Mouse (Mus musculus) macrophage (primary cell): Measurements from ENCODE around the gene Cfap77. TPM values are rescaled to one million over a fixed set of nuclear protein-coding genes. Genes with fewer than 3 reads are reported as not detected.

Experiments
- H3K27ac ChIP-seq: fragments of 350-480 bp; formaldehyde crosslinking; 2 replicates; pipeline ENCODE4 v1.9.0; 2021
- H3K36me3 ChIP-seq: fragments of 350-480 bp; formaldehyde crosslinking; 2 replicates; pipeline ENCODE4 v1.9.0; 2021; ENCODE audit errors: inconsistent target
- H3K4me3 ChIP-seq: fragments of 350-480 bp; formaldehyde crosslinking; 2 replicates; pipeline ENCODE4 v1.9.0; 2021; ENCODE audit errors: inconsistent target
- H3K79me2 ChIP-seq: fragments of 350-480 bp; formaldehyde crosslinking; 2 replicates; pipeline ENCODE4 v1.9.0; 2021; ENCODE audit errors: inconsistent target
- WGBS: methylation state at CpG from one replicate; pipeline ENCODE4 v1.1.7; 2026; ENCODE audit warnings: inconsistent platforms; ENCODE audit not compliant: missing documents; 5-methylcytosine and 5-hydroxymethylcytosine counted together
- polyA plus RNA-seq: library from polyadenylated mRNA; stranded (reverse); fragments of 250-400 nt; gene quantifications from 3 replicates; pipeline ENCODE4 v1.2.4, GENCODE M21; 2018; ENCODE audit warnings: inconsistent platforms

The Cfap77 gene
- polyA plus RNA-seq, 1 experiment from 2014 or later, result not detected

GRCm38 (mm10) chr2:28956874-28957273, 98.0 kb downstream of the Cfap77 start:
- Histone ChIP-seq H3K36me3 (no peaks in the 10 kb centered on the region), H3K79me2 (no peaks in the 10 kb centered on the region), H3K27ac (no peak overlapping the region), H3K4me3 (no peak overlapping the region)
- 87% methylated on average over 4 of the region's 4 CpGs for WGBS

DNA sequence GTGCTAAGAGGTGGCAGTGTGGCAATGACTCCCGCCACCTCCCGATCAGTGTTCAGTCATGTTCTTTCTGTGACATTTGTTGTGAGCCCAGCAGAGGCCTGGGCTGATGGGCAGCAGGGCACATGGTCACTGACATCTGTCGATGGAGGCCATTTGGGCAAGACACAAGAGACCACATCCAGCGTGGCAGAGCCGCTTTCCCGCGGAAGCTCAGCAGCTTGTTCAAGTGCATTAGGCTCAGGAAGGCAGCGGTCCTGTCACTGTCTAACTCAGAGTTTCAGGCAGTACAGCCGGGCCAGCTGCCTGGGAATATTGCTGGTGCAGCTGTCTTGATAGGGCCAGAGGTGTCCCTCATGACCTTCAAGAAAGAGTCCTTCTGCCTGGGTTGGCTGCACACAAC, 100.3 kb downstream of the Cfap77 start:
- Histone ChIP-seq H3K36me3 (no peaks in the 10 kb centered on the region), H3K79me2 (no peaks in the 10 kb centered on the region), H3K4me3 (no peak overlapping the region), H3K27ac (no peak overlapping the region)
- WGBS, result 93% methylated on average over 9 of the region's 9 CpGs

DNA sequence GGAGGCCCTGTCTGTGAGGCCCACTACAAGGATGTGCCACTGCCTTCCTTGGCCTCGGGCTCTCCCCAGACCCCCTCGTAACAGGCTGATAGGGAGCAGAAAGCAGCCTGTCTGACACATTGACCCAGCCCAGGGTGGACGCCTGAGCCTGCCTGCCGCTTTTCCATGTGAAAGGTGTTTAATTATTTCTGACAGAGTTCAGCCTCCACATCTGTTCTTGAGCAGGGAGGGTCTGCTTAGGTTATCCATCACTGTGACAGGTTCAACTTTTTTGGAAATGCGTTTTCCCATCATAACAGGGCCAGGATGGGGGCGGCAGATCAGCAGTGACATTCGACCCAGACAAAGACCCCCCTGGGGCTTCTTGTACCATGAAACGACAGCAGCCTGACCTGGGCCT, 101.9 kb downstream of the Cfap77 start:
- Histone ChIP-seq H3K4me3 (no peak overlapping the region), H3K36me3 (no peaks in the 10 kb centered on the region), H3K79me2 (no peaks in the 10 kb centered on the region), H3K27ac (no peak overlapping the region)
- 89% methylated on average over 7 of the region's 8 CpGs for WGBS

GRCm38 (mm10) chr2:28946312-28946711, 108.6 kb downstream of the Cfap77 start:
- WGBS, result 84% methylated on average over 3 of the region's 3 CpGs
- Histone ChIP-seq H3K79me2 (no peaks in the 10 kb centered on the region), H3K27ac (no peak overlapping the region), H3K4me3 (no peak overlapping the region), H3K36me3 (no peaks in the 10 kb centered on the region)

DNA sequence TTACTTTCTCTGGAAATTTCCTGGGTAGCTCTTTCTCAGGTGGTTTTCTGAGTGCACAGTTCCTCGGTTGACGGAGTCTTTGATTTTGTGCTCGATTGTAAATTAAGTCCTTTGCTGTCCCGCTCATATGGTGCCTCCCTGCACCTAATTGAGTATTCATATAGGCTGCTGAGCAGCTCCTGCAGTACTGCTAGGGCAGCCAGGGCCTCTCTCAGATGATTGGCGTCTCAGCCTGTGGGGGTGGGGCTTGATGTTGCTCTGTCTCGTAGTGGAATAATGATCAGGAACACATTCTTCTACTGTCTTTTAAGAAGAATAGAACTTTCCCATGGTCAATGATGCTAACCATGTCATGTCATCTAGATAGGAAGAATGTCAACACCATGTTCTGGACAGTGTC, 109.5 kb downstream of the Cfap77 start:
- WGBS, result 77% methylated on average over 6 of the region's 6 CpGs
- H3K36me3 ChIP-seq, result no peaks in the 10 kb centered on the region
- no peak overlapping the region for H3K4me3 ChIP-seq

DNA sequence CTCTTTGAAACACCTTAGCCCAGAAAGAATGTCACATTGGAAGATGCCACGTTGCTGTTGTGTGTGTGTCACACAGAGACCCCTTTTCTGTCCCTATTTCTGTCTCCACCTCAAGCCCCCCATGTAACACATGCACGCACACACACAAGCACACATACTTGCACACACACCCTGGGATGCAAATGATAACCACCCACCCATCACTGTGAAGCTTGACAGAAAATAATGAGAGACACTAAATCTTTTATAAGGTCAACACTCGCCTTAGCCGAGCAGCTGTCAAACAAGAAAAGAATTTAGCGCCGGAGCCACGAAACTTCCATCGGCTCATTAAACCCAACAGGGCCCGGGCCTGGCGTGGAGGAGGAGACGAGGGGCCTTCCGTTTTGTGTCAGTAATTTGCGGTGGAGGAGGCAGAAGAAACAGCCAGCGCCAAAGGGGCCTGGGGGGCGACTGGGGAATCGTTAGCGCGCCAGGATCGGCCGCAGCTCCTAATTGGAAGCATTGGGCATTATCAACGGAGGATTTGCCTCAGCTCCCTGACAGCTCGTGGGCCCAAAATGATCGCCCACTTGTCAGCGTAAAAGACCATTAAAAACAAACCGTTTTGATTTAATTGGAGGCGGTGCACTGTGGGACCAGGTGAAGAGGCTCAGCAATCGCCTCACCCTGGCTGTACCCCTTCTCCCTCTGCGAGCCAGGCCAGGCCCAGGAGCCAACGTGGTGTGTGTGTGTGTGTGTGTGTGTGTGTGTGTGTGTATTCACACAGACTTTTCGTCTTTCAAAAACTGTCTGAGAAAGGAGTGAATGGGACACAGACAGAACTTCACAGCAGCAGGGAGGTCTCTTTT, 111.0 kb downstream of the Cfap77 start:
- Histone ChIP-seq H3K27ac (no peak overlapping the region), H3K36me3 (no peaks in the 10 kb centered on the region), H3K4me3 (no peak overlapping the region), H3K79me2 (no peaks in the 10 kb centered on the region)
- 78% methylated on average over 30 of the region's 30 CpGs for WGBS

More for the DNA sequence above, 109.5 kb downstream of the Cfap77 start:
- H3K79me2 ChIP-seq, result no peaks in the 10 kb centered on the region
- no peak overlapping the region for H3K27ac ChIP-seq

GRCm38 (mm10) chr2:28938997-28939396, 115.9 kb downstream of the Cfap77 start:
- Histone ChIP-seq H3K27ac (no peak overlapping the region), H3K79me2 (no peaks in the 10 kb centered on the region), H3K36me3 (no peaks in the 10 kb centered on the region), H3K4me3 (no peak overlapping the region)
- 51% methylated on average over 7 of the region's 7 CpGs for WGBS

DNA sequence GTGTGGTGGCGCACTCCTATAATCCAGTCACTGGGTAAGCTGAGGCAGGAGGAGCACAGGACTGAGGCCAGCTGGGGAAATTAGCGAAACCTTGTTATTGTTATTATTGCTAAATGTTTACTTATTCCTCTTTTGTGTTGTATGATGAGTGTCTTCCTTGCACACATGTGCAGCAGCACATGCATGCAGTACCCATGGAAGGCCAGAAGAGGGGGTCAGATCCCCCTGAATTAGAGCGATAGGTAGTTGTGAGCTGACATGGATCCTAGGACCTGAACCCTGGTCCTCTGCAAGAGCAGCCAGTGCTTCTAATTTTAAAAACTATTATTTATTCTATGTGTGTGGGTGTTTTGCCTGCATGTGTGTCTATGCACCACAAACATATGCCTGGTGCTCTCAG, 124.3 kb downstream of the Cfap77 start:
- Histone ChIP-seq H3K27ac (no peak overlapping the region), H3K79me2 (no peaks in the 10 kb centered on the region), H3K36me3 (no peaks in the 10 kb centered on the region), H3K4me3 (no peak overlapping the region)
- WGBS, result 100% methylated on average over 3 of the region's 3 CpGs

- Histone ChIP-seq H3K79me2 (no peaks in the 10 kb centered on the region), H3K4me3 (no peak overlapping the region), H3K36me3 (no peaks in the 10 kb centered on the region), H3K27ac (no peak overlapping the region)
- WGBS, result 6% methylated on average over 4 of the region's 4 CpGs
Observed at GRCm38 (mm10) chr2:28923912-28924311, 131.0 kb downstream of the Cfap77 start.

DNA sequence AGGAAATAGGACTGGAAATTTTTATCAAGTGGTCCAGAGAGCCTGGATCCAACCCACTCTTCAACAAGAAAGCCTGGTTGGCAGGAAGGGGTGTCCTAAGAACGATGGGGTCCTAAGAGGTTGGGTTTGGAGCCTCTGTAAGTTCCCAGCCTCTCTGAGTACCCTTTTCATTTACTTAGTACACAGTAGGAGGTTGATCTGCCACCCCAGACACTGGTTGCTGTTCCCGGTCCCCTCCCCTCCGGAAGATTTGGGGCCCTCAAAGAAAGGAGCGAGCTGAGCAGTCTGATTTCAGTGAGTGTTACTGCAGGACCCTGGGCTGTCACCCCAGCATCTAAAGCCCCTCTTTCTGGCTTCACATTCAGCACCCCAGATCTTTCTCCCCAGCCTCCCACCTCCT, 135.9 kb downstream of the Cfap77 start:
- 10% methylated on average over 3 of the region's 4 CpGs for WGBS
- Histone ChIP-seq H3K27ac (no peak overlapping the region), H3K4me3 (no peak overlapping the region), H3K79me2 (no peaks in the 10 kb centered on the region), H3K36me3 (no peaks in the 10 kb centered on the region)

DNA sequence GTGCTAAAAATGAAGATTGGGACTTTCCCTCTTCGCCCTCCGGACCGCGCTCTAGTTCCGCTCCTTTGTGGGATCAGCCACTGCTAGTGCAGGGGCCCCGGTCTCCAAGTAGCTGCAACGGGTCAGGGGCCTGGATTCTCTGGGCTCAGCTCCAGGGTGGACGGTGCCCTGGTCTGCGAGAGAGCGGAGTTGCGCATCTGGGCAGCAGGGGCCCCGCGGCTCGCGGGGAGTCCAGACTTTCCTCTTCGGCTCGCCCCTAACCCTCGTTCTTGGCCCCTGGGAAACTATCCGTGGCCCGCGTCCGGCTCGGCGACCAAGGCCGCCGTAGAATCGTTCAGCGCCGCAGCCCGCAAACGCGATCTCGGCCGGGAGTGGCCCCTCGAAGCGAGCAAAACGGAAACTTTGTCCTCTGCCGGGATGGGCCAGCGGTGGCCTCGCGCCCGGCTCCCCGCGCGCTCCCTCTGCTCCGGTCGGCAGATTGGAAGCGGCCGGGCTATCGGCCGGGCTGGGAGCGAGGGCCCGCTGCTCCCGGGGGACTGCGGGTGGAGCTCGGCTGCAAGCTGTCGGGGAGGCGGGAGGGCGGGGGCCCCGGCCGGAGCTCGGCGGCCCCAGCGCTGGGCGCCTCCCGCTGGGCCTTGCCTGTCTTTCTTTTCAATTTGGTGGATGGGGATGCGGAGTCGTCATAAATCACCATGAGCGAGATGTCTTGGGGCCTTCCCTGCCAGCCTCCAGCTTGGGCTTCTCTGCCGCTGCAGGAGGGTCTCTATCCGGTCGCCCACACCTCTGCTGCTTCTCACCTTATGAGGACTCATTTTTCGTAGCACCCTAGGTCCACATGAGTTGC, 137.1 kb downstream of the Cfap77 start:
- Histone ChIP-seq H3K4me3 (no peak overlapping the region), H3K27ac (no peak overlapping the region), H3K79me2 (no peaks in the 10 kb centered on the region), H3K36me3 (no peaks in the 10 kb centered on the region)
- 4% methylated on average over 72 of the region's 73 CpGs for WGBS

DNA sequence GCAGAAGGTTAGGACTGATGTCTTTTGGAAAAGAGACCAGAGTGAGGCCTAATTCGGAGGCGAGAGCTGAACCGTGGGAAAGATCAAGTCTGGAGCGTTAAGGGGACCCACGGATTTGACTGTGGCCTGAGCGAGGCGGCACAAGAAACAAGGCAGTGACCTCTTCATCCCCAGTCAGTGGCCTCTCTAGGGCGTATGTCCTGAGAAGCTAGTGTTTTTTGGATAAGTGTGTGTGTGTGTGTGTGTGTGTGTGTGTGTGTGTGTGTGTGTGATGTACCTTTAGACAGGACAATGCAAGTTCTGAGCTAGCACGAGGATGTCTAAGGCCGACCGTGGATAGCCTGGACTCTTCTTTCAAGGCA, 137.7 kb downstream of the Cfap77 start:
- H3K27ac ChIP-seq, result no peak overlapping the region
- no peaks in the 10 kb centered on the region for H3K36me3 ChIP-seq
- no peak overlapping the region for H3K4me3 ChIP-seq
- H3K79me2 ChIP-seq, result no peaks in the 10 kb centered on the region
- 9% methylated on average over 11 of the region's 11 CpGs for WGBS

DNA sequence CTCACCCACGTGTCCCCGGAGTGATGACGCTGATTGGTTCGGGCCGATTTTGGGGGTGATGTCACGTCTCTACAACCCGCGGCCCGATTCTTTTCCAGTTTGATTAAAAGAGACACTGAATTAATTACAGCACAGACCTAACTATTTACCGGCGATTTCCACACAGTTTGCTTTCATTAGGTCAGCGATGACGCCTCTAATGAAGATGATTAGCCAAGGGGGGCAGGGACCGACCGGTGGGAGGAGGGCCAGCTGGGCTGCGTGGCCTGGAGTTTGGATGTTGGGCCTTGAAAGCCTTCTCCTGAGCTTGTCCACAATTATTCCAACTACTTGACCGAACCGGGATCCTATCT, 138.4 kb downstream of the Cfap77 start, which contains the start of gene Barhl1:
TSS of gene Barhl1 (minus strand) at position 156 of the 353 bp plus-strand sequence.
- Histone ChIP-seq H3K4me3 (no peak within 1 kb of the TSS), H3K79me2 (no peaks in the 10 kb centered on the region), H3K27ac (no peak within 1 kb of the TSS), H3K36me3 (no peaks in the 10 kb centered on the region)
- 8% methylated on average over 18 of the region's 18 CpGs for WGBS

- H3K27ac ChIP-seq, result no peak overlapping the region
- no peaks in the 10 kb centered on the region for H3K79me2 ChIP-seq
- no peaks in the 10 kb centered on the region for H3K36me3 ChIP-seq
- H3K4me3 ChIP-seq, result no peak overlapping the region
- WGBS, result 3% methylated on average over 46 of the region's 50 CpGs
Observed at GRCm38 (mm10) chr2:28915768-28916512, 138.9 kb downstream of the Cfap77 start.
